In the genomic region with DNA sequence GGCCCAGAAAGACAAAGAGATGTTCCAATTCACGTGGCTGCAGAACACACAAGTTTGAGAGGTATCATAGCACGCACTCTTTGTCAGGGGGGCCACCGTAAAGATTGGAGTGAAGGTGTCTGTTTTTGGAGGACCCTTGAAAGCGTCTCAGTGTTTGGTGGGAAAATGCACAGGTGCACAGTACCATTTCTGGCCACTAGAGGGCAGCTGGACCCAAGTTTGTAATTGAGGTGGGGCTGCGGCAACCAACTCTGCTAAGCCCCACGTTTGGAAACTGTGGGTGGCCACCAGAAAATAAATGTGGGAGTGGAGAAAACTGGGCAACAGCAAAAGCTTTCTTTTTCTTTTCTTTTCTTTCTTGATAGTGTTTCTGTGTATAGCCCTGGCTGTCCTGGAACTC, we compare ENCODE assay signal across 10 mouse cellular contexts. TPM values are rescaled to one million over a fixed set of nuclear protein-coding genes. Genes with fewer than 3 reads are reported as not detected.
DNase-seq lines count a peak whose midpoint lies in the region; ATAC-seq and TF ChIP-seq lines count a peak whose summit lies in the region.
"Had no signal": no experiment of that assay in that cellular context is flagged by ENCODE, and none has a peak within 500 bp of the region (broad histone marks: within the 10 kb centered on the region; RNA-seq: fewer than 3 reads in every experiment).

No protein-coding gene starts in this region.

- no peak overlapping the region for H3K4me2 ChIP-seq in forebrain, embryonic 14.5 days (ENCODE audit: low read length)
- no peak overlapping the region for H3K4me2 ChIP-seq in midbrain, postnatal 0 days (ENCODE audit: low read depth, low read length, poor library complexity, severe bottlenecking)

- TF ChIP-seq CTCF in midbrain, postnatal 0 days (IDR thresholded peaks at IDR 0.05), result peak; percentile 94
- peak; percentile 89 for TF ChIP-seq CTCF in testis, adult 2 months (IDR thresholded peaks at IDR 0.05; ENCODE audit: control insufficient read depth, insufficient read depth, insufficient replicate concordance, low read depth, low read length)

- peak; percentile 58 for DNase-seq in gastrocnemius, adult 18-20 months (ENCODE audit: low spot score)
- DNase-seq in gastrocnemius, postnatal 25 days, result no peak
- DNase-seq in CD4-positive helper T cell, adult 2 months (ENCODE audit: low read depth, low spot score), result peak; percentile 58
- DNase-seq in c-Kit-positive CD71-negative TER-119-negative erythroid progenitor cells, embryonic 14.5 days (ENCODE audit: low read depth), result peak; percentile 37
- peak; percentile 80 for DNase-seq in forebrain, embryonic 14.5 days (ENCODE audit: low spot score)
- DNase-seq in layer of hippocampus, postnatal 25 days (ENCODE audit: extremely low spot score in 1 of 2, low spot score in 1 of 2), result peak; percentile 72 to 85
- peak; percentile 73 for DNase-seq in midbrain, postnatal 0 days (ENCODE audit: low spot score)

- H3K9ac ChIP-seq in forebrain, embryonic 14.5 days (ENCODE audit: low read length), result no peak overlapping the region
- H3K9ac ChIP-seq in midbrain, postnatal 0 days (replicated peaks; ENCODE audit: low read length, poor library complexity, severe bottlenecking), result no peak overlapping the region

- H3K9me3 ChIP-seq in forebrain, embryonic 14.5 days (replicated peaks; ENCODE audit: control insufficient read depth, low read length), result no peaks in the 10 kb centered on the region
- H3K9me3 ChIP-seq in midbrain, postnatal 0 days (ENCODE audit: low read length), result no peaks in the 10 kb centered on the region

- no peak for TF ChIP-seq POLR2A in testis, adult 2 months (IDR thresholded peaks at IDR 0.05; ENCODE audit: control insufficient read depth, low read depth, low read length)

- peak; percentile 35 for ATAC-seq in forebrain, embryonic 14.5 days
- ATAC-seq in midbrain, postnatal 0 days (ENCODE audit: low FRiP score), result no peak

- peaks cover 9% of the 10 kb centered on the region for H3K4me1 ChIP-seq in forebrain, embryonic 14.5 days (ENCODE audit: control insufficient read depth, insufficient read depth, low read length)
- H3K4me1 ChIP-seq in midbrain, postnatal 0 days (ENCODE audit: insufficient read depth, low read length), result peaks cover 12% of the 10 kb centered on the region; the same call in 1 of the 2 replicates
- peaks cover 3% of the 10 kb centered on the region for H3K4me1 ChIP-seq in testis, adult 2 months (ENCODE audit: control insufficient read depth, insufficient read depth, low read length)

- no peak overlapping the region for H3K4me3 ChIP-seq in forebrain, embryonic 14.5 days (ENCODE audit: low read depth, low read length)
- no peak overlapping the region for H3K4me3 ChIP-seq in midbrain, postnatal 0 days (ENCODE audit: low read depth, low read length)
- H3K4me3 ChIP-seq in testis, adult 2 months (ENCODE audit: control insufficient read depth, low read depth, low read length), result no peak overlapping the region

- no peaks in the 10 kb centered on the region for H3K36me3 ChIP-seq in forebrain, embryonic 14.5 days (ENCODE audit: control insufficient read depth, insufficient read depth, low read length)
- no peaks in the 10 kb centered on the region for H3K36me3 ChIP-seq in midbrain, postnatal 0 days (ENCODE audit: insufficient read depth, low read length)
- no peaks in the 10 kb centered on the region for H3K36me3 ChIP-seq in testis, adult 2 months (ENCODE audit: control insufficient read depth, insufficient read depth, low read length)

- no peak overlapping the region for H3K27ac ChIP-seq in forebrain, embryonic 14.5 days (ENCODE audit: low read depth, low read length)
- no peak overlapping the region for H3K27ac ChIP-seq in midbrain, postnatal 0 days (ENCODE audit: low read depth, low read length)
- no peak overlapping the region for H3K27ac ChIP-seq in testis, adult 2 months (ENCODE audit: control insufficient read depth, insufficient read depth, low read depth, low read length)

- 7% methylated on average over 6 of the region's 6 CpGs for WGBS in forebrain, embryonic 14.5 days
- WGBS in midbrain, postnatal 0 days, result 12% methylated on average over 6 of the region's 6 CpGs

- no peaks in the 10 kb centered on the region for H3K27me3 ChIP-seq in forebrain, embryonic 14.5 days (replicated peaks; ENCODE audit: control insufficient read depth, insufficient read depth, low read length)
- no peaks in the 10 kb centered on the region for H3K27me3 ChIP-seq in midbrain, postnatal 0 days (ENCODE audit: insufficient read depth, low read length)
- no peaks in the 10 kb centered on the region for H3K27me3 ChIP-seq in testis, adult 2 months (ENCODE audit: control insufficient read depth, insufficient read depth, low read length)

RNA-seq across cellular contexts. Expression of a gene that starts 8.3 kb away (rescaled TPM):
- total RNA-seq in gastrocnemius, adult 18-20 months (2021), result under 1 TPM; 0.32 to 0.55 TPM
- under 1 TPM; 0.54 to 1.00 TPM for total RNA-seq in gastrocnemius, postnatal 25 days (2021)
- polyA plus RNA-seq in forebrain, embryonic 14.5 days (2014; fragmentation: Nextera tagmentation; extraction: Ambion mirVana), result 225 and 276 TPM in 2 replicates
- total RNA-seq in layer of hippocampus, postnatal 25 days (2021), result 100 to 1,000 TPM; 617 to 679 TPM
- total RNA-seq in midbrain, postnatal 0 days (2014; rRNA removed), result 480 and 506 TPM in 2 replicates
- polyA plus RNA-seq in midbrain, postnatal 0 days (2015; fragmentation: Nextera tagmentation; extraction: Ambion mirVana), result 369 and 404 TPM in 2 replicates
- 12.1 and 14.0 TPM in 2 replicates for polyA plus RNA-seq in testis, adult 2 months (2012; rRNA removed)

RNA-seq across cellular contexts. Expression of a gene that starts 14.2 kb away (rescaled TPM):
- total RNA-seq in gastrocnemius, adult 18-20 months (2021), result not detected
- total RNA-seq in gastrocnemius, postnatal 25 days (2021), result not detected
- 13.2 and 19.3 TPM in 2 replicates for polyA plus RNA-seq in forebrain, embryonic 14.5 days (2014; fragmentation: Nextera tagmentation; extraction: Ambion mirVana)
- 100 to 1,000 TPM in 1 of 2 experiments, 10 to 100 TPM in 1; 98.3 to 111 TPM for total RNA-seq in layer of hippocampus, postnatal 25 days (2021)
- 139 and 156 TPM in 2 replicates for total RNA-seq in midbrain, postnatal 0 days (2014; rRNA removed)
- 15.4 and 17.9 TPM in 2 replicates for polyA plus RNA-seq in midbrain, postnatal 0 days (2015; fragmentation: Nextera tagmentation; extraction: Ambion mirVana)
- 7.8 and 9.4 TPM in 2 replicates for polyA plus RNA-seq in testis, adult 2 months (2012; rRNA removed)
- polyA plus RNA-seq: stomach, embryonic 16.5 days had no signal

RNA-seq across cellular contexts. Expression of a gene that starts 21.8 kb away (rescaled TPM):
- not detected for total RNA-seq in gastrocnemius, adult 18-20 months (2021)
- total RNA-seq in gastrocnemius, postnatal 25 days (2021), result under 1 TPM in 1 of 2 experiments, not detected in 1; 0.75 TPM
- 42.4 and 63.9 TPM in 2 replicates for polyA plus RNA-seq in forebrain, embryonic 14.5 days (2014; fragmentation: Nextera tagmentation; extraction: Ambion mirVana)
- total RNA-seq in layer of hippocampus, postnatal 25 days (2021), result 1 to 10 TPM; 2.2 to 2.4 TPM
- total RNA-seq in midbrain, postnatal 0 days (2014; rRNA removed), result 5.2 and 17.9 TPM in 2 replicates
- 10.2 TPM in 2 replicates for polyA plus RNA-seq in midbrain, postnatal 0 days (2015; fragmentation: Nextera tagmentation; extraction: Ambion mirVana)
- polyA plus RNA-seq in testis, adult 2 months (2012; rRNA removed), result 14.6 and 21.3 TPM in 2 replicates

RNA-seq across cellular contexts. Expression of a gene that starts 32.4 kb away (rescaled TPM):
- not detected for total RNA-seq in gastrocnemius, adult 18-20 months (2021)
- not detected for total RNA-seq in gastrocnemius, postnatal 25 days (2021)
- not detected in 2 replicates for polyA plus RNA-seq in forebrain, embryonic 14.5 days (2014; fragmentation: Nextera tagmentation; extraction: Ambion mirVana)
- total RNA-seq in layer of hippocampus, postnatal 25 days (2021), result not detected
- 0.60 and 0.99 TPM in 2 replicates for total RNA-seq in midbrain, postnatal 0 days (2014; rRNA removed)
- 0.11 and 0.23 TPM in 2 replicates for polyA plus RNA-seq in midbrain, postnatal 0 days (2015; fragmentation: Nextera tagmentation; extraction: Ambion mirVana)
- 149 and 170 TPM in 2 replicates for polyA plus RNA-seq in testis, adult 2 months (2012; rRNA removed)
- total RNA-seq: layer of hippocampus, postnatal 36 days had no signal

RNA-seq across cellular contexts. Expression of a gene that starts 42.2 kb away (rescaled TPM):
- total RNA-seq in gastrocnemius, adult 18-20 months (2021), result not detected
- not detected for total RNA-seq in gastrocnemius, postnatal 25 days (2021)
- 0.14 and 0.19 TPM in 2 replicates for polyA plus RNA-seq in forebrain, embryonic 14.5 days (2014; fragmentation: Nextera tagmentation; extraction: Ambion mirVana)
- under 1 TPM in 1 of 2 experiments, not detected in 1; 0.22 TPM for total RNA-seq in layer of hippocampus, postnatal 25 days (2021)
- total RNA-seq in midbrain, postnatal 0 days (2014; rRNA removed), result 0.94 and 2.1 TPM in 2 replicates
- 0.18 and 0.27 TPM in 2 replicates for polyA plus RNA-seq in midbrain, postnatal 0 days (2015; fragmentation: Nextera tagmentation; extraction: Ambion mirVana)
- polyA plus RNA-seq in testis, adult 2 months (2012; rRNA removed), result 7.2 and 8.0 TPM in 2 replicates

Comparison
In these comparisons a context has a peak if more than half of its experiments do, and no peak if none do; other contexts are left out.
1. RNA of a gene that starts 8.3 kb away (total RNA-seq): 617 to 679 TPM in layer of hippocampus, postnatal 25 days and 480 to 506 TPM in midbrain, postnatal 0 days; 0.54 to 1.00 TPM in gastrocnemius, postnatal 25 days and 0.32 to 0.55 TPM in gastrocnemius, adult 18-20 months; every median in the first group is over 100 times any median in the second.
2. RNA of a gene that starts 14.2 kb away (total RNA-seq): 139 to 156 TPM in midbrain, postnatal 0 days and 98.3 to 111 TPM in layer of hippocampus, postnatal 25 days; not detected in gastrocnemius, adult 18-20 months and not detected in gastrocnemius, postnatal 25 days; every median in the first group is over 10 times any median in the second.